Mouse (Mus musculus) retina, postnatal 7 days (tissue): ENCODE data around the gene Cabp2.
A peak's percentile ranks its signal among the peaks of the same experiment; 100 is the strongest.
"Not testable (repeated sequence)": the region's sequence is repeated elsewhere in the genome, so short reads cannot be mapped to it uniquely, and the experiment has no call there.

Source experiments
- DNase-seq: peaks from one replicate; pipeline ENCODE4 v3.0.0-alpha.2; 2012; ENCODE audit warnings: low read depth, low spot score

Cabp2 gene

GRCm38 (mm10) chr19:4101466-4101865, 20.1 kb downstream of the Cabp2 start:
- DNase-seq, result peak; percentile 83

GRCm38 (mm10) chr19:4102049-4102448, 20.7 kb downstream of the Cabp2 start:
- no peak for DNase-seq

- DNase-seq, result no peak
Observed at GRCm38 (mm10) chr19:4102626-4103025, 21.2 kb downstream of the Cabp2 start.

GRCm38 (mm10) chr19:4103294-4103693, 21.9 kb downstream of the Cabp2 start:
- no peak for DNase-seq

GRCm38 (mm10) chr19:4103792-4104191, 22.4 kb downstream of the Cabp2 start:
- DNase-seq, result no peak

GRCm38 (mm10) chr19:4104675-4105194, 23.4 kb downstream of the Cabp2 start:
- DNase-seq, result no peak

GRCm38 (mm10) chr19:4106654-4107053, 25.3 kb downstream of the Cabp2 start:
- DNase-seq, result no peak

GRCm38 (mm10) chr19:4108535-4108934, 27.2 kb downstream of the Cabp2 start:
- DNase-seq, result no peak

- DNase-seq, result no peak
Observed at GRCm38 (mm10) chr19:4112063-4112960, 30.9 kb downstream of the Cabp2 start.

- no peak for DNase-seq
Observed at GRCm38 (mm10) chr19:4113186-4113805, 31.9 kb downstream of the Cabp2 start.

GRCm38 (mm10) chr19:4113806-4114230, 32.4 kb downstream of the Cabp2 start:
- DNase-seq, result no peak

- no peak for DNase-seq
Observed at GRCm38 (mm10) chr19:4114551-4114950, 33.2 kb downstream of the Cabp2 start.

GRCm38 (mm10) chr19:4115144-4115543, 33.8 kb downstream of the Cabp2 start:
- no peak for DNase-seq

- DNase-seq, result no peak
Observed at GRCm38 (mm10) chr19:4115816-4116215, 34.4 kb downstream of the Cabp2 start.

- DNase-seq, result no peak
Observed at GRCm38 (mm10) chr19:4117006-4117405, 35.6 kb downstream of the Cabp2 start.

- no peak for DNase-seq
Observed at GRCm38 (mm10) chr19:4118350-4118749, 37.0 kb downstream of the Cabp2 start.

- DNase-seq, result no peak
Observed at GRCm38 (mm10) chr19:4119716-4120487, 38.5 kb downstream of the Cabp2 start.

GRCm38 (mm10) chr19:4120496-4120895, 39.1 kb downstream of the Cabp2 start:
- no peak for DNase-seq

GRCm38 (mm10) chr19:4121097-4121805, 39.9 kb downstream of the Cabp2 start:
- DNase-seq, result peak; percentile 96

- not testable (repeated sequence) for DNase-seq
Observed at GRCm38 (mm10) chr19:4121896-4122295, 40.5 kb downstream of the Cabp2 start.
